Mouse (Mus musculus) large intestine, adult 2 months (tissue): ENCODE data around the gene Smg9. TPM values are rescaled to one million over a fixed set of nuclear protein-coding genes. Genes with fewer than 3 reads are reported as not detected.
A peak's percentile ranks its signal among the peaks of the same experiment; 100 is the strongest.

Source experiments
- DNase-seq: peaks from one replicate; pipeline ENCODE4 v3.0.0-alpha.2; 2012; ENCODE audit warnings: low read depth, low spot score
- WGBS: fragments of 180-500 bp; shearing (Covaris S2); methylation state at CpG from one replicate; pipeline ENCODE4 v1.1.7; 2018; 5-methylcytosine and 5-hydroxymethylcytosine counted together
- polyA plus RNA-seq: library from polyadenylated mRNA; depleted of rRNA; stranded (reverse); fragments of >200 nt; gene quantifications from 2 replicates; pipeline ENCODE4 v1.2.3, GENCODE M21; 2012; rRNA removed

Gene Smg9
- 40.0 and 42.2 TPM in 2 replicates for polyA plus RNA-seq

DNA sequence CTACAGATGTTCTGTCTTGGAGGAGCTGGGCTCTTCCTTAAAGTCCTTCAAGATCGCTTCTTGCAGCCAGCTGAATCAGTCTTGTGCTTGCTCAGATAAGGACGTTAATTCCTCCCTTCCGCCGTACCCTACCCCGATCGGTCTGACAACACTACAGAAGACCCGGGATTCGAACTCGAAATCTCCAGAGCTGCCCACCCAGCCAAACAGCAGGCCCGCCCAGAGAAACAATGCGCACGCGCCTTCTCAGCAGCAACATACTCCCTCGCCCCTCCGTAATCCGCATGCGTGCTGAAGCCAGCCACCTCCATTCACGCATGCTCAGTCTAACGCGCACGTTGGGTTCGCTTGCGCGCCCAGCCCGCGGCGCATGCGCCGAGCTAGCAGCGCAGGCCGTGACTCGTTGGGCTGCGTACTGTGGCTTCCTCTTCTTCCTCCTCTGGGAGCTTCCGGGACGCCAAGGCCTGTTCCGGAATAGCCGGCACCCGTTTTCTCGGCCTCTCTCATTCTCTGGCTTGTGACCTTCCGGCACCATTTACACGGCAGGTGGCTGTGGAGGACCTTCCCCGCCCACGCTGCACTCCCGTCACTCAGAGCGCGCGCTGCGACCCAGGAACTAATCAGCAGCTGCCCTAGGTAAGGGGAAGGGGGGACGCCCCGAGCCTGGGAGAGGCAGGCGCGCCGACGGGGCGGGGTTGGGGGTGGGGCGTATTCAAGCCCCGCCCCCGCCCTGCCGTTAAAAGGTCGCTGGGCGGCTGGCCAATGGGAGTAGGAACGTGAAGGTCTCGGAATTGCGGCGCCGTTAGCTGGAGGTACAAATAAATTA lies at the start of gene Smg9:
Gene Smg9 (plus strand): TSS at position 364 of the 826 bp plus-strand sequence.
- WGBS: 2% methylated on average over 66 of the region's 66 CpGs
- DNase-seq: peak; percentile 95

DNA sequence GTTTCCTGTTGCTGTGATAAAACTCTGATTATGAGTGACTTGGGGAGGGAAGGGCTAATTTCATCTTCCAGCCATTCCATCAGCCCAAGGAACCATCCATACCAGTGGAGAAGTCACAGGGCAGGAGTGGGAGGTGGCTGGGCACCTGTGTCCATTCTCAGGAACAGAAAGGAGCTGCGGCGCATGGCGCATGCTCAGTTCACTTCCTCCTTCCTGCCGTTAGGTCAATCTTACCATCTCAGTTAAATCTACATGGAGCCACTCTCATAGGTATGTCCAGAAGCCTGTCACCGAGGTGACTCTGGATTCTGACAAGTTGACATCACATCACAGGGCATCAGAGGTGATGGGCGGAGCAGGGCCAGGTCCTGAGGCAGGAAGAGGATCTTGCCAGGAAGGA lies 43.8 kb upstream of the Smg9 start:
- DNase-seq: no peak
- 70% methylated on average over 6 of the region's 6 CpGs for WGBS

- no peak for DNase-seq
- 60% methylated on average over 10 of the region's 10 CpGs for WGBS
Observed at GRCm38 (mm10) chr7:24356081-24356480, 43.3 kb upstream of the Smg9 start.

DNA sequence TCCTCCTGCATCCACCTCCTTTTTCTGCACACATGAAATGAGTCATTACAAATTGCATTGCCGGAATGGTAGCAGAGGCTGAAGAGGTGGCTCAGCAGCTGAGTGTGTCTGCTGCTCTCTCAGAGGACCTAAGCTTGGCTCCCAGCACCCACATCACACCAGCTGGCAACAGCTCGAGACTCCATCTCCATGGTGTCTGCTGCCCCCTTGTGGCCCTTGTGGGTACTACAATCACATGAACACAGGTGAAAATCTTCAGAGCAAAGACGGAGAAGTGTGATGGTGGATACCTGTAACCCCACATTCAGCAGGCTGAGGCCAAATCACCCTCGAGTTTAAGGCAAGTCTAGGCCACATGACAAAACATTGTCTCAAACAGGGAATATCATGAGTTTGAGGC lies 41.5 kb upstream of the Smg9 start:
- WGBS: 51% methylated on average over 4 of the region's 4 CpGs
- no peak for DNase-seq

DNA sequence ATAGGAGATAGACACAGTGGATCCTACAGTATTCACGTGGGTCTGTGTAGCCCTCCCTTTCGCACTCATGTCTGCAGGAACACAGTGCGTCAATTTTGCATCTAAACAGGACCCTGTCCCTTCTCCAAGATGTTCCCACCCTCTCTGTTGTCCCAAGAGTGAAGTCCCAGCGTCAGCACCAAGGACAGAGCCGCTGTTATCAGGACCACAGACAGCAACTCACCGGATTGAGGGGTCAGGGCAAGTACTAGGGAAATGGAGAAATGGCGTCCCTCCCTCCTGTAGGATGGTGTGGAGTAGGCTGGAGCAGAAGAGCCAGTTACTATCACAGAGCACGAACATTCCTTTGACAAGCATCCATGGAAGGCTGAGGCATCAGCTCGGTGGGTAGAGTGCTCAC lies 40.1 kb upstream of the Smg9 start:
- no peak for DNase-seq
- 26% methylated on average over 9 of the region's 9 CpGs for WGBS

GRCm38 (mm10) chr7:24361001-24361400 lies 38.4 kb upstream of the Smg9 start:
- WGBS: 61% methylated on average over 4 of the region's 4 CpGs
- DNase-seq: no peak

- WGBS: 12% methylated on average over 7 of the region's 7 CpGs
- DNase-seq: no peak
Observed at GRCm38 (mm10) chr7:24363228-24363627, 36.2 kb upstream of the Smg9 start.

DNA sequence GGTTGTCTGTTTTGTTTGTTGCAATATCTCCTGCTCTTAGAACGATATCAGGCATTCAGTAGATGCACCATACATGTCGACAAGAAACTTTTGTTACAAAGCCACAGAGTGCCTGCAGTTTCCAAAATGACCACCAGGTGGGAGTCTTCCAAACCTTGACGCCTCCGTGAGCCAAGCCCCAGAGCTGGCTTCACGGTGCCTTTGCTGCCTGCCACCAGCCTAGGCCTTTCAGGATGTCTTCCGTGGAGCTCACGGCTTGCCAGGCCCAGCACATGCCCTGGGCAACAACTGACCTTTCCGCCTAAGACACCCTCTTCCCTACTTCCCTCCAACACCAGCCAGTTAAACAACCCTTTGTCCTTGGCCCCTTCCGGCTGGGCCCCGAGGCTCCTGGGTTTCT lies 34.6 kb upstream of the Smg9 start:
- WGBS: 8% methylated on average over 10 of the region's 10 CpGs
- peak; percentile 76 for DNase-seq

DNA sequence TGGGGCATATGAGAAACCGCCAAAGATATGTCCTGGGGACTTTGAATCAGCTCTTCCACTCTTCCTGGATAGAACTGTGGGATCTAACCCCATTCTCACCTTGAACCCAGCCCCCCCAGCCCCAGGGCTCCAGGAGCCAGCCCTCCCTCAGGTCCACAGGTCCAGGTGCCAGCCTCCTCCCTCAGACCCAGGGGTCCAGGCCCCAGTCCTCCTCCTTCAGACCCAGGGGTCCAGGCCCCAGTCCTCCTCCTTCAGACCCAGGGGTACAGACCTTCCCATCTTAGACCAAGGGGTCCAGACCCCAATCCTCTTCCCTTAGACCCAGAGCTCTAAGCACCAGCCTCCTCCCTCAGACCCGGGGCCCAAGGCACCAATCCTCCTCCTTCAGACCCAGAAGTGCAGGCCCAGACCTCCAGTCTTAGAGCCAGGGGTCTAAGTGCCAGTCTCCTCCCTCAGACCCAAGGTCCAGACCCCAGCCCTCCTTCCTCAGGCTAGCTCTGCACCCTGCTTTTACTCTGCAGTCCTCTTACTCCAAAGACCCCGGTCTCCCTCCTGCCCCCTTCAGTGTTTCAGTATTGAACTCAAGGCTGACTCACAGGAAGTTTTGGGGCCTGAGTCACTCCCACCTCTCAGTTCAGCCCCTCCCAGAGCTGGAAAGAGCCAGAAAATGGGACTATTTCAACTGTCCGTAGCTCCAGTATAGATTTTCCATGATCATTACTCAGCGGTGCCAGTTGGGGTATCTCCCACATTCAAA lies 34.0 kb upstream of the Smg9 start:
- no peak for DNase-seq
- 58% methylated on average over 5 of the region's 5 CpGs for WGBS

DNA sequence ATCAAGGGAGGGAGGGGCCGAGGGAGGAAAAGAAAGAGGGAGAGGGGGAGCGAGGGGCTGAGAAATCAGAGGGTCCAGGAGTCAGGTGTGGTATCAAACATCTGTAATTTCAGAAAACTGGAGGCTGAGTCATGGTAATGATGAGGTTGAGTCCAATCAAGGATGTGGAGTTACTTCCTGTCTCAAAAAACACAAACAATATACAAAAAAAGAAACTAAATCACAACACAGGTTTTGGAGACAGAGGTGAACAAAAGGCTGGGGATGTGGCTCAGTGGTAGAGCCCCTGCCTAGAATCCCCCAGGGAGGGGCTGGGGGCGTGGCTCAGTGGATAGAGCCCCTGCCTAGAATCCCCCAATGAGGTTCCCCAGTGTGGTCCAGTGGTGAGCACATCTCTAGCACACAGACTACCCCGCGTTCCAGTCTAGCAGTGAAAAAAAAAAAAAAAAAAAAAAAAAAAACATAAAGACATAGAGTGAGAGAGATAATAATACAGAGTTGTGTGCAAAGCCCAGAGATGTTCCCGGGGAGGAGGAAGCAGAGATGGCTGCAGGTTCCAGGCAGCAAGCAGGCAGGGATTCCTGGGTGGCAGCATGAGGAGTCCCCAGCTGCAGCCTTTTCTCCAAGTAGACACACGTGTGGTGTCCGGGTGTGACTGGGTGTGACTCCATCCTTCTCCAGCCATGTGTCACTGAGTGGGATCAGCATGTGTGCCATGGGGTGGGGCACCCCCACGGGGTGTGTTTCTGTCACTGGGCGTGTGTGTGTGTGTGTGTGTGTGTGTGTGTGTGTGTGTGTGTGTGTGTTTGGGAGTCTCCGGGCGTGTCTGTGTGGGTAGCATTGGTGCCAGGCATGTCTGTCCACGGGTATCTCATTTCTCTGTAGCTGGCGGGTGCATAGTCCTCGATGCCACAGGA lies 32.4 kb upstream of the Smg9 start:
- 30% methylated on average over 15 of the region's 15 CpGs for WGBS

DNA sequence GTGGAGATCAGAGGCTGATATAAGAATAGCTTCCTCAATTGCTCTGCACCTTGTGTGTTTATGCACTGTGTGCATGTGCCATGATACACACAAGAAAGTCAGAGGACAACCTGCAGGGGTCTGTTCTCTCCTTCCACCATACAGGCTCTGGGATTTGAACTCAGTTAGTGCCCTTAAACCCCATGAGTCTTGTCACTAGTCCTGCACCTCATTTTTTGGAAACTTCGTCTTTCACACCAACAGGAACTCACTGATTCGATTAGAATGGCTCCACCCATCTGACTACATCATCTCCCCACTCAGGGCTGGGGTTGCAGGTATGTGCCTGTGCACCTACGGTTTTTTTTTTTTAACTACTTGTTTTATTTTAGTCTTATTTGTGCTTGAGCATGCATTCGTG lies 31.2 kb upstream of the Smg9 start:
- no peak for DNase-seq
- WGBS: 50% methylated on average over 4 of the region's 4 CpGs

More for the DNA sequence above, 32.4 kb upstream of the Smg9 start:
- no peak for DNase-seq

DNA sequence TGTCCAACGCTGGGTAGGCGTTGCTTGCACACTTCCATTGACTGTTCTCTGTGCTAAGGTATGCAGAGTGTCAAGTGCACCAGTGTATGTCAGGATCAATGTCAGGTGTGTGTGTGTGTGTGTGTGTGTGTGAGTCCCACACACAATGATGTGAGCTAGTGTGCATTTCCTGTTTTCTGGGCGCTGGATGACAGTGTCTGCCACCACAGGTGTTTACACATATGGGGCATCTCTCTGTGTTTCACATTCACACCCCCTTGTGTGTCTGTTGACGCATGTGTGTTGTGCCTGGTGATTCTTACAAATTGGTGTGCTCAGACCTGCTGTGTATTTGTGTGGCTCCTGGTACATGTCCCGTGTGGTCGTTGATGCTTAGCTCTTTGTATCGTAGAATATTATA lies 30.5 kb upstream of the Smg9 start:
- WGBS: 77% methylated on average over 7 of the region's 7 CpGs
- no peak for DNase-seq

- DNase-seq: no peak
- WGBS: 12% methylated on average over 23 of the region's 23 CpGs
Observed at GRCm38 (mm10) chr7:24369731-24370541, 29.5 kb upstream of the Smg9 start, which contains the start of gene Kcnn4. Gene Kcnn4, plus strand, starts transcription at chr7:24370263.

DNA sequence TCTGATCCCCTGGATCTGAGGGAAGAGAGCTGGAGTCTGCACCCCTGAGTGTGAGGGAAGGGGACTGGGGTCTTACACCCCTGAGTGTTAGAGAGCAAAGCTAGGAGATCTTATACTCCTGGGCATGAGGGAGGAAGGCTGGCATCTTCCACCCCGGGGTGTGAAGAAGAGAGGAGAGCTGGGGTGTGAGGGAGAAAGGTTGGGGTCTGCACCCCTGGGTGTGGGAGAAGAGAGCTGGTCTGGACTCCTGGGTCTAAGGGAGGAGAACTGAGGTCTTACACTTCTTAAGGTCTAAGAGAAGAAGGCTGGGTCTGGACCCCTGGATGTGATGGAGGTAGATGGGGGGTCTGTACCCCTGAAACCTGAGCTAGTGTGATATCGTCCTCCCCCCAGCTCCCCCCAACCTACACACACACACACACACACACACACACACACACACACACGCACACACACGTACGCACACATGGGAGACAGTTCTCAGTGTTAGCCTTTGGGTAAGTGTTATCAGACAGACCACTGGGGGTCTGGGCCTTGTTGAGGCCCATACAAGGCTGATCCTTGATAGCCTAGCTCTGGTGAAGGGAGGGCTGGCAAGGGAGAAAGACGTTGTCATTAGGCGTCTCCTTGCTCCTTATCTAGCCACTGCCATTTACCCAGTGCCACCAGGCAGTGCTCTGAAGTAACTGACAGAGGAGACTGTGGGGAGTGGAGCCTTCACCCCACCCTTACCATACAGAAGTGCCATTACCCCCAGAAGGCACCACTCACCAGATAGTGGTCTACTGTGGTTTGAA lies 28.2 kb upstream of the Smg9 start:
- DNase-seq: no peak
- WGBS: 18% methylated on average over 7 of the region's 7 CpGs

- no peak for DNase-seq
- WGBS: 26% methylated on average over 3 of the region's 3 CpGs
Observed at GRCm38 (mm10) chr7:24371809-24372145, 27.6 kb upstream of the Smg9 start.

DNA sequence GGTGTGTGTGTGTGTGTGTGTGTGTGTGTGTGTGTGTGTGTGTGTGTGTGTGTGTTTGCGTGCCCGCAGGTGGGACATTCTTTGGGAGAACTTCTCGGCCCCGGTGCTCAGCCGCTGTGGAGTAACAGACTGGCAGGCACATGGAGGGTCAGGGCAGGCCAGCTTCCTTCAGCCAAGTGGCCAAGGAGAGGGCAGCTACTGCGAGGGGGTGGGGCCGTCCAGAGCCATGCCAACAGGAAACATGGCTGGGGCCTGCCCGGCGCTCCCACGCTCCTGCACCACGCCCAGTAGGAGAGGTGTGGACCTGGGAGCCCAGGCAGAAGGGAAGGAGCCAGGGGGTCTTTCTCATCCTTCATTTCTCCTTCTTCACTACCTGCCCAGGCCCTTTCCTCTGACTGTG lies 27.1 kb upstream of the Smg9 start:
- 19% methylated on average over 8 of the region's 11 CpGs for WGBS
- peak; percentile 53 for DNase-seq

DNA sequence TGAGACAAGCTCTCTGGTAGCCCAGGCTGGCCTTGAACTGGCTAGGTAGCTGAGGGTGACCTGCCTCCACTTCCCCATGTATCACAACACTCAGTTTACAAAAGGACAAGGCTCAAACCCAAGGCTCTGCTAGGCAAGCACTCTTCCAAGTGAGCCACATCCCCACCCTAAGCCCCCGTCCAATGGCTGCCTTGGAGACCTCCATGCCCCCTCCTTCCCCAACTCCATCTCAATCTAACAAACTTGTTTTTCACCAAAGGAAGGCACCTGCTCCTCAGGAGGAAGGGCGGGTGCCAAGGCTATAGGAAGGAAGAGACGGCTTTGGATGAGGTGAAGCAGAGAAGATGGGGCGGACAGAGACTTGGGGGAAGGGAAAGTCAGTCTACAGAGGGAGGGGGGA lies 26.6 kb upstream of the Smg9 start:
- WGBS: 27% methylated on average over 4 of the region's 4 CpGs
- no peak for DNase-seq

- 11% methylated on average over 19 of the region's 20 CpGs for whole genome bisulfite sequencing
- DNase-seq: no peak
Observed at GRCm38 (mm10) chr7:24373538-24374379, 25.7 kb upstream of the Smg9 start.
